Mouse (Mus musculus) common myeloid progenitor, adult 5-6 weeks (primary cell): ENCODE data around the gene Gm42372. TPM values are rescaled to one million over a fixed set of nuclear protein-coding genes. Genes with fewer than 3 reads are reported as not detected.
"Not testable (repeated sequence)": the region's sequence is repeated elsewhere in the genome, so short reads cannot be mapped to it uniquely, and the experiment has no call there.

ENCODE experiments used
- ATAC-seq: replicated peaks from 2 replicates; pipeline ENCODE4 v1.8.0; 2016; ENCODE audit warnings: low read depth, mild to moderate bottlenecking, moderate TSS enrichment, inconsistent platforms; ENCODE audit not compliant: poor library complexity, severe bottlenecking
- total RNA-seq: library from RNA; stranded (forward); fragments of 200-1000, 187-1606 nt; gene quantifications from 2 replicates; pipeline ENCODE4 v1.2.3, GENCODE M21; 2017

Gene Gm42372
- 0.37 TPM in 1 of 2 replicates, not detected in the other for total RNA-seq

GRCm38 (mm10) chr7:16982859-16983568, at the start of gene Gm42372:
TSS of gene Gm42372 (plus strand) at chr7:16983086.
- peak; percentile 68 for ATAC-seq

GRCm38 (mm10) chr7:16937312-16937711, 45.6 kb upstream of the Gm42372 start:
- ATAC-seq = peak; percentile 56; the same call in 1 of the 2 replicates

GRCm38 (mm10) chr7:16938117-16938791, 44.6 kb upstream of the Gm42372 start:
- ATAC-seq = no peak

- ATAC-seq = no peak
These were observed 42.6 kb upstream of the Gm42372 start for GRCm38 (mm10) chr7:16940292-16940691.

- ATAC-seq = no peak
These were observed 40.0 kb upstream of the Gm42372 start for GRCm38 (mm10) chr7:16942861-16943260.

GRCm38 (mm10) chr7:16944061-16944807, 38.7 kb upstream of the Gm42372 start, which contains the start of gene Pnmal2:
TSS of gene Pnmal2 (plus strand) at chr7:16944682.
- ATAC-seq = peak; percentile 75

- no peak for ATAC-seq
These were observed 38.0 kb upstream of the Gm42372 start for GRCm38 (mm10) chr7:16944808-16945315.

- ATAC-seq = no peak
These were observed 37.5 kb upstream of the Gm42372 start for GRCm38 (mm10) chr7:16945419-16945818.

GRCm38 (mm10) chr7:16946441-16947348, 36.2 kb upstream of the Gm42372 start:
- no peak for ATAC-seq

GRCm38 (mm10) chr7:16947349-16947895, 35.5 kb upstream of the Gm42372 start:
- no peak for ATAC-seq

GRCm38 (mm10) chr7:16947959-16948361, 34.9 kb upstream of the Gm42372 start:
- no peak for ATAC-seq

- ATAC-seq = no peak
These were observed 33.9 kb upstream of the Gm42372 start for GRCm38 (mm10) chr7:16948923-16949458.

GRCm38 (mm10) chr7:16949908-16950841, 32.7 kb upstream of the Gm42372 start:
- ATAC-seq = peak; percentile 70

- peak; percentile 89 for ATAC-seq
These were observed 31.8 kb upstream of the Gm42372 start for GRCm38 (mm10) chr7:16950861-16951635.

- ATAC-seq = not testable (repeated sequence)
These were observed 29.1 kb upstream of the Gm42372 start for GRCm38 (mm10) chr7:16953776-16954175.

- no peak; the same call in 1 of the 2 replicates for ATAC-seq
These were observed 27.2 kb upstream of the Gm42372 start for GRCm38 (mm10) chr7:16955712-16956111.
